ENCODE assay signal across 13 mouse cellular contexts in the genomic region with DNA sequence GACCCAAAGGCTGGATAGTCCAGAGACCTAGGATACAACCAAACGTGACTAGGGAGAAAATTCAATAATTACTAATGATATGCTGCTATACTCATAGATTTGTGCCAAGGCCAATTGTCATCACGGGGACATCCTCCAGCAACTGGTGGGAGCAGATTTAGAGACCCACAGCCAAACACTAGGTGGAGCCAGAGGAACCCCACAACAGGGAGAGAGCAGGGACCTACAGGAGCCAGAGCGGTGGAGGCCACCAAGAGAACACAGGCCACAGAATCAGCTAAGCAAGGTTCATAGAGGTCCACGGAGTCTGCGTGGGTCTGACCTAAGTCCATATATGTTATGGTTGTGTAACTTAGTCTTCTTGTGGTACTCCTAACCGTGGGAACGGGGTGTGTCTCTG. TPM values are rescaled to one million over a fixed set of nuclear protein-coding genes. Genes with fewer than 3 reads are reported as not detected.
DNase-seq lines count a peak whose midpoint lies in the region; ATAC-seq and TF ChIP-seq lines count a peak whose summit lies in the region.
"Had no signal": no experiment of that assay in that cellular context is flagged by ENCODE, and none has a peak within 500 bp of the region (broad histone marks: within the 10 kb centered on the region; RNA-seq: fewer than 3 reads in every experiment).

No protein-coding gene starts in this region.

- H3K4me2 ChIP-seq in forebrain, postnatal 0 days (ENCODE audit: low read depth), result no peak overlapping the region
- no peak overlapping the region for H3K4me2 ChIP-seq in forebrain, embryonic 13.5 days
- H3K4me2 ChIP-seq in liver, embryonic 11.5 days, result no peak overlapping the region
- no peak overlapping the region for H3K4me2 ChIP-seq in liver, embryonic 12.5 days
- H3K4me2 ChIP-seq: heart, embryonic 15.5 days; kidney, embryonic 15.5 days had no signal

- H3K27me3 ChIP-seq in forebrain, postnatal 0 days (ENCODE audit: insufficient read depth, low read length), result no peaks in the 10 kb centered on the region
- H3K27me3 ChIP-seq in forebrain, embryonic 13.5 days, result no peaks in the 10 kb centered on the region
- no peaks in the 10 kb centered on the region for H3K27me3 ChIP-seq in liver, embryonic 11.5 days (replicated peaks; ENCODE audit: control insufficient read depth, insufficient read depth, low read length)
- no peaks in the 10 kb centered on the region for H3K27me3 ChIP-seq in liver, embryonic 12.5 days (replicated peaks)
- H3K27me3 ChIP-seq in Patski, result no peaks in the 10 kb centered on the region
- H3K27me3 ChIP-seq: heart, embryonic 15.5 days; kidney, embryonic 15.5 days had no signal

- H3K4me1 ChIP-seq in forebrain, postnatal 0 days (ENCODE audit: insufficient read depth), result no peaks in the 10 kb centered on the region
- no peaks in the 10 kb centered on the region for H3K4me1 ChIP-seq in forebrain, embryonic 13.5 days
- no peaks in the 10 kb centered on the region for H3K4me1 ChIP-seq in liver, embryonic 11.5 days (replicated peaks; ENCODE audit: control insufficient read depth, insufficient read depth, low read length)
- H3K4me1 ChIP-seq in liver, embryonic 12.5 days, result no peaks in the 10 kb centered on the region
- H3K4me1 ChIP-seq: heart, embryonic 15.5 days; kidney, embryonic 15.5 days had no signal

- intact Hi-C loops in gastrocnemius, postnatal 14 days (cut with DNase I; ENCODE audit: low total_unique reads), result no loop called here

- ATAC-seq in forebrain, postnatal 0 days, result no peak
- no peak for ATAC-seq in forebrain, embryonic 13.5 days
- ATAC-seq in liver, embryonic 11.5 days (replicated peaks; ENCODE audit: low FRiP score), result 0 out of 2 replicates have a peak, but pooled peaks have one; percentile 29
- ATAC-seq in liver, embryonic 12.5 days, result no peak
- no peak for ATAC-seq in Patski
- peak; percentile 61; the same call in 1 of the 2 replicates for ATAC-seq in megakaryocyte-erythroid progenitor cell, adult 5-6 weeks (replicated peaks; ENCODE audit: low FRiP score, low TSS enrichment, poor library complexity, severe bottlenecking)

- POLR2A ChIA-PET in Patski (lab: Charles Lee), result no interaction called here

- no peaks in the 10 kb centered on the region for H3K9me3 ChIP-seq in forebrain, postnatal 0 days (ENCODE audit: low read length)
- H3K9me3 ChIP-seq in forebrain, embryonic 13.5 days (replicated peaks), result no peaks in the 10 kb centered on the region
- H3K9me3 ChIP-seq in liver, embryonic 11.5 days (ENCODE audit: control insufficient read depth, low read length), result no peaks in the 10 kb centered on the region
- H3K9me3 ChIP-seq in liver, embryonic 12.5 days (replicated peaks), result no peaks in the 10 kb centered on the region
- H3K9me3 ChIP-seq: heart, embryonic 15.5 days; kidney, embryonic 15.5 days had no signal

- H3K27ac ChIP-seq in forebrain, postnatal 0 days (ENCODE audit: low read depth, low read length), result no peak overlapping the region
- no peak overlapping the region for H3K27ac ChIP-seq in forebrain, embryonic 13.5 days
- no peak overlapping the region for H3K27ac ChIP-seq in liver, embryonic 11.5 days (ENCODE audit: low read depth, low read length)
- H3K27ac ChIP-seq in liver, embryonic 12.5 days, result no peak overlapping the region
- H3K27ac ChIP-seq: heart, embryonic 15.5 days; kidney, embryonic 15.5 days had no signal

- CTCF ChIA-PET in Patski (lab: Charles Lee), result no interaction called here

- 76% methylated on average over 7 of the region's 7 CpGs for WGBS in forebrain, postnatal 0 days
- WGBS in forebrain, embryonic 13.5 days, result 76% methylated on average over 7 of the region's 7 CpGs
- WGBS in liver, embryonic 11.5 days, result 76% methylated on average over 7 of the region's 7 CpGs
- WGBS in liver, embryonic 12.5 days (ENCODE audit: insufficient replicate concordance), result 57% methylated on average over 7 of the region's 7 CpGs

- 0 out of 2 replicates have a peak, but pooled peaks have one; percentile 2 for TF ChIP-seq CTCF in forebrain, postnatal 0 days (IDR thresholded peaks at IDR 0.05; ENCODE audit: low read depth)
- peak; percentile 25 for TF ChIP-seq CTCF in Patski (IDR thresholded peaks at IDR 0.05)

- no peak overlapping the region for H3K4me3 ChIP-seq in forebrain, postnatal 0 days (ENCODE audit: low read depth, low read length)
- H3K4me3 ChIP-seq in forebrain, embryonic 13.5 days, result no peak overlapping the region
- no peak overlapping the region for H3K4me3 ChIP-seq in liver, embryonic 11.5 days (ENCODE audit: low read depth, low read length)
- no peak overlapping the region for H3K4me3 ChIP-seq in liver, embryonic 12.5 days
- H3K4me3 ChIP-seq: heart, embryonic 15.5 days; kidney, embryonic 15.5 days had no signal

- H3K36me3 ChIP-seq in forebrain, postnatal 0 days (ENCODE audit: insufficient read depth), result no peaks in the 10 kb centered on the region
- H3K36me3 ChIP-seq in forebrain, embryonic 13.5 days (ENCODE audit: poor library complexity, severe bottlenecking), result no peaks in the 10 kb centered on the region
- no peaks in the 10 kb centered on the region for H3K36me3 ChIP-seq in liver, embryonic 11.5 days (ENCODE audit: control insufficient read depth, insufficient read depth, low read length)
- no peaks in the 10 kb centered on the region for H3K36me3 ChIP-seq in liver, embryonic 12.5 days
- H3K36me3 ChIP-seq: heart, embryonic 15.5 days; kidney, embryonic 15.5 days had no signal

- H3K9ac ChIP-seq in forebrain, postnatal 0 days, result no peak overlapping the region
- H3K9ac ChIP-seq in forebrain, embryonic 13.5 days, result no peak overlapping the region
- H3K9ac ChIP-seq in liver, embryonic 11.5 days (ENCODE audit: low read depth, low read length), result no peak overlapping the region
- H3K9ac ChIP-seq in liver, embryonic 12.5 days, result no peak overlapping the region
- H3K9ac ChIP-seq: heart, embryonic 15.5 days; kidney, embryonic 15.5 days had no signal

- in situ Hi-C loops in Patski (cut with MboI; ENCODE audit: low pct_unique_long_range_greater_than_20kb), result loop anchor here (10.0 kb wide), 1 partner anchor 926 kb away; no protein-coding TSS in a partner anchor

- DNase-seq in forebrain, postnatal 0 days, result no peak
- DNase-seq in liver, embryonic 11.5 days (ENCODE audit: low spot score), result no peak
- no peak for DNase-seq in Patski (ENCODE audit: low read depth, low spot score)
- no peak for DNase-seq in urinary bladder, postnatal 14 days (ENCODE audit: low spot score)
- DNase-seq in gastrocnemius, postnatal 14 days, result no peak
- DNase-seq: cerebellum, adult 18-20 months; lung, postnatal 36 days had no signal

RNA-seq across cellular contexts. Expression of a gene that starts 6.0 kb away (rescaled TPM):
- not detected in 2 replicates for total RNA-seq in forebrain, postnatal 0 days (2014; rRNA removed)
- 0.04 TPM in 1 of 2 replicates, not detected in the other for polyA plus RNA-seq in forebrain, postnatal 0 days (2015; fragmentation: Nextera tagmentation; extraction: Ambion mirVana)
- polyA plus RNA-seq in forebrain, embryonic 13.5 days (2015; fragmentation: Nextera tagmentation; extraction: Ambion mirVana), result 0.06 and 0.10 TPM in 2 replicates
- not detected in 2 replicates for polyA plus RNA-seq in liver, embryonic 11.5 days (2014; fragmentation: Nextera tagmentation; extraction: Ambion mirVana)
- polyA plus RNA-seq in liver, embryonic 12.5 days (2016; fragmentation: Nextera tagmentation; extraction: Ambion mirVana), result not detected in 2 replicates
- polyA plus RNA-seq in Patski (2021), result not detected
- total RNA-seq in megakaryocyte-erythroid progenitor cell, adult 5-6 weeks (2014; fragmentation: Nextera tagmentation), result not detected in 2 replicates
- not detected in 2 replicates for total RNA-seq in megakaryocyte-erythroid progenitor cell, adult 5-6 weeks (2017)
- not detected for total RNA-seq in gastrocnemius, postnatal 14 days (2021)
- polyA plus RNA-seq: heart, embryonic 15.5 days; kidney, embryonic 15.5 days had no signal

RNA-seq across cellular contexts. Expression of a gene that starts 37.3 kb away (rescaled TPM):
- total RNA-seq in forebrain, postnatal 0 days (2014; rRNA removed), result not detected in 2 replicates
- polyA plus RNA-seq in forebrain, postnatal 0 days (2015; fragmentation: Nextera tagmentation; extraction: Ambion mirVana), result not detected in 2 replicates
- polyA plus RNA-seq in forebrain, embryonic 13.5 days (2015; fragmentation: Nextera tagmentation; extraction: Ambion mirVana), result not detected in 2 replicates
- polyA plus RNA-seq in liver, embryonic 11.5 days (2014; fragmentation: Nextera tagmentation; extraction: Ambion mirVana), result not detected in 2 replicates
- not detected in 2 replicates for polyA plus RNA-seq in liver, embryonic 12.5 days (2016; fragmentation: Nextera tagmentation; extraction: Ambion mirVana)
- polyA plus RNA-seq in Patski (2021), result 0.09 TPM
- total RNA-seq in megakaryocyte-erythroid progenitor cell, adult 5-6 weeks (2014; fragmentation: Nextera tagmentation), result not detected in 2 replicates
- total RNA-seq in megakaryocyte-erythroid progenitor cell, adult 5-6 weeks (2017), result not detected in 2 replicates
- total RNA-seq in gastrocnemius, postnatal 14 days (2021), result not detected
- total RNA-seq: left cerebral cortex, postnatal 25 days had no signal
- polyA plus RNA-seq: heart, embryonic 15.5 days; kidney, embryonic 15.5 days had no signal

RNA-seq across cellular contexts. Expression of a gene that starts 52.1 kb away (rescaled TPM):
- not detected in 2 replicates for total RNA-seq in forebrain, postnatal 0 days (2014; rRNA removed)
- not detected in 2 replicates for polyA plus RNA-seq in forebrain, postnatal 0 days (2015; fragmentation: Nextera tagmentation; extraction: Ambion mirVana)
- not detected in 2 replicates for polyA plus RNA-seq in forebrain, embryonic 13.5 days (2015; fragmentation: Nextera tagmentation; extraction: Ambion mirVana)
- not detected in 2 replicates for polyA plus RNA-seq in liver, embryonic 11.5 days (2014; fragmentation: Nextera tagmentation; extraction: Ambion mirVana)
- not detected in 2 replicates for polyA plus RNA-seq in liver, embryonic 12.5 days (2016; fragmentation: Nextera tagmentation; extraction: Ambion mirVana)
- not detected for polyA plus RNA-seq in Patski (2021)
- not detected in 2 replicates for total RNA-seq in megakaryocyte-erythroid progenitor cell, adult 5-6 weeks (2014; fragmentation: Nextera tagmentation)
- total RNA-seq in megakaryocyte-erythroid progenitor cell, adult 5-6 weeks (2017), result not detected in 2 replicates
- not detected for total RNA-seq in gastrocnemius, postnatal 14 days (2021)
- total RNA-seq: left cerebral cortex, postnatal 25 days had no signal
- polyA plus RNA-seq: heart, embryonic 15.5 days; kidney, embryonic 15.5 days had no signal

Comparison
In these comparisons a context has a peak if more than half of its experiments do, and no peak if none do; other contexts are left out.
1. ATAC-seq: peak in liver, embryonic 11.5 days (single experiment) and megakaryocyte-erythroid progenitor cell, adult 5-6 weeks (single experiment); none in forebrain, postnatal 0 days (single experiment), forebrain, embryonic 13.5 days (single experiment), liver, embryonic 12.5 days (single experiment) and Patski (single experiment).